Mouse (Mus musculus) midbrain, embryonic 14.5 days (tissue): Measurements from ENCODE around the gene Nudt2. TPM values are rescaled to one million over a fixed set of nuclear protein-coding genes. Genes with fewer than 3 reads are reported as not detected.

Experiments
- ATAC-seq: fragments of 200-750 bp; cut with Nextera tagmentation; 2 replicates; pipeline ENCODE4 v1.8.0; 2017; ENCODE audit warnings: moderate number of reproducible peaks, moderate library complexity; ENCODE audit not compliant: low FRiP score, low TSS enrichment
- DNase-seq: peaks from one replicate; pipeline ENCODE4 v3.0.0-alpha.2; 2015
- H3K27ac ChIP-seq: fragments of 300-500 bp; sonication (generic); replicated peaks from 2 replicates; pipeline ENCODE4 v1.5.1; 2014; ENCODE audit warnings: mild to moderate bottlenecking, low read depth, low read length, moderate library complexity
- H3K27me3 ChIP-seq: fragments of 300-500 bp; sonication (generic); 2 replicates; pipeline ENCODE4 v1.6.1; 2014; ENCODE audit warnings: low read length, control low read depth, mixed read lengths; ENCODE audit not compliant: control insufficient read depth, insufficient read depth
- H3K36me3 ChIP-seq: fragments of 300-500 bp; sonication (generic); 2 replicates; pipeline ENCODE4 v1.6.1; 2014; ENCODE audit warnings: low read length, control low read depth; ENCODE audit not compliant: control insufficient read depth, insufficient read depth
- H3K4me1 ChIP-seq: fragments of 300-500 bp; sonication (generic); 2 replicates; pipeline ENCODE4 v1.6.1; 2014; ENCODE audit warnings: mild to moderate bottlenecking, antibody characterized with exemption, low read length, control low read depth; ENCODE audit not compliant: control insufficient read depth, insufficient read depth
- H3K4me2 ChIP-seq: fragments of 300-500 bp; sonication (generic); 2 replicates; pipeline ENCODE4 v1.6.1; 2014; ENCODE audit warnings: mild to moderate bottlenecking, low read length, moderate library complexity
- H3K4me3 ChIP-seq: fragments of 300-500 bp; sonication (generic); replicated peaks from 2 replicates; pipeline ENCODE4 v1.5.1; 2014; ENCODE audit warnings: low read depth, low read length
- H3K9ac ChIP-seq: fragments of 300-500 bp; sonication (generic); replicated peaks from 2 replicates; pipeline ENCODE4 v1.6.1; 2014; ENCODE audit warnings: mild to moderate bottlenecking, low read length, moderate library complexity
- H3K9me3 ChIP-seq: fragments of 300-500 bp; sonication (generic); 2 replicates; pipeline ENCODE4 v1.6.1; 2016; ENCODE audit warnings: low read length, control low read depth, mixed read lengths; ENCODE audit not compliant: control insufficient read depth
- WGBS: fragments of 180-500 bp; shearing (Covaris S2); extraction: QIAGEN DNeasy Blood & Tissue Kit; methylation state at CpG from one replicate; pipeline ENCODE4 v1.1.7; 2014; 5-methylcytosine and 5-hydroxymethylcytosine counted together
- polyA plus RNA-seq: library from polyadenylated mRNA; unstranded; fragments of >200 nt; fragmentation: Nextera tagmentation; extraction: Ambion mirVana; gene quantifications from 2 replicates; pipeline ENCODE4 v1.2.1, GENCODE M21; 2014

Gene Nudt2
- polyA plus RNA-seq, 1 experiment from 2014 or later = 68.4 TPM

GRCm38 (mm10) chr4:41468396-41469080 is 3.6 kb downstream of the Nudt2 start:
- H3K27ac ChIP-seq = no peak overlapping the region
- ATAC-seq (no peak), DNase-seq (peak; percentile 90)
- H3K9ac ChIP-seq = no peak overlapping the region
- no peak overlapping the region for H3K4me2 ChIP-seq
- WGBS = 54% methylated on average over 17 of the region's 17 CpGs
- no peaks in the 10 kb centered on the region for H3K36me3 ChIP-seq
- H3K4me1 ChIP-seq = peaks cover 12% of the 10 kb centered on the region
- H3K27me3 ChIP-seq = no peaks in the 10 kb centered on the region
- H3K4me3 ChIP-seq = no peak overlapping the region
- no peaks in the 10 kb centered on the region for H3K9me3 ChIP-seq

- H3K36me3 ChIP-seq = no peaks in the 10 kb centered on the region
- no peak overlapping the region for H3K9ac ChIP-seq
- DNase-seq = no peak
- H3K27me3 ChIP-seq = no peaks in the 10 kb centered on the region
- H3K4me1 ChIP-seq = peaks cover 7% of the 10 kb centered on the region; the same call in 1 of the 2 replicates
- no peak for ATAC-seq
- 78% methylated on average over 10 of the region's 10 CpGs for WGBS
- H3K4me3 ChIP-seq = no peak overlapping the region
- H3K9me3 ChIP-seq = no peaks in the 10 kb centered on the region
- no peak overlapping the region for H3K27ac ChIP-seq
- no peak overlapping the region for H3K4me2 ChIP-seq
Observed at GRCm38 (mm10) chr4:41469199-41469598, 4.2 kb downstream of the Nudt2 start.

- peak overlapping the region; percentile 34; the same call in 1 of the 2 replicates for H3K27ac ChIP-seq
- no peak overlapping the region for H3K4me2 ChIP-seq
- no peak for DNase-seq
- no peaks in the 10 kb centered on the region for H3K9me3 ChIP-seq
- H3K4me3 ChIP-seq = no peak overlapping the region
- 50% methylated on average over 7 of the region's 7 CpGs for WGBS
- no peak overlapping the region for H3K9ac ChIP-seq
- no peak for ATAC-seq
- no peaks in the 10 kb centered on the region for H3K27me3 ChIP-seq
- H3K4me1 ChIP-seq = peaks cover 7% of the 10 kb centered on the region; the same call in 1 of the 2 replicates
- H3K36me3 ChIP-seq = no peaks in the 10 kb centered on the region
Observed at GRCm38 (mm10) chr4:41470051-41470683, 5.2 kb downstream of the Nudt2 start.

- WGBS = 21% methylated on average over 5 of the region's 5 CpGs
- no peak overlapping the region for H3K9ac ChIP-seq
- no peak overlapping the region for H3K4me2 ChIP-seq
- no peaks in the 10 kb centered on the region for H3K36me3 ChIP-seq
- ATAC-seq (peak; percentile 73), DNase-seq (peak; percentile 74)
- H3K27ac ChIP-seq = peak overlapping the region; percentile 34; the same call in 1 of the 2 replicates
- no peak overlapping the region for H3K4me3 ChIP-seq
- H3K4me1 ChIP-seq = peaks cover 7% of the 10 kb centered on the region; the same call in 1 of the 2 replicates
- no peaks in the 10 kb centered on the region for H3K9me3 ChIP-seq
- H3K27me3 ChIP-seq = no peaks in the 10 kb centered on the region
Observed at GRCm38 (mm10) chr4:41470684-41471383, 5.9 kb downstream of the Nudt2 start.

GRCm38 (mm10) chr4:41471384-41471689 is 6.4 kb downstream of the Nudt2 start:
- no peaks in the 10 kb centered on the region for H3K36me3 ChIP-seq
- WGBS = 88% methylated on average over 1 of the region's 1 CpGs
- H3K27me3 ChIP-seq = no peaks in the 10 kb centered on the region
- H3K9ac ChIP-seq = no peak overlapping the region
- H3K4me2 ChIP-seq = no peak overlapping the region
- no peaks in the 10 kb centered on the region for H3K9me3 ChIP-seq
- ATAC-seq (no peak), DNase-seq (no peak)
- 0 out of 2 replicates have a peak overlapping the region, but pooled peaks have one; percentile 10 for H3K27ac ChIP-seq
- H3K4me3 ChIP-seq = no peak overlapping the region
- peaks cover 7% of the 10 kb centered on the region; the same call in 1 of the 2 replicates for H3K4me1 ChIP-seq

- no peak for DNase-seq
Observed at GRCm38 (mm10) chr4:41477648-41478160, 12.8 kb downstream of the Nudt2 start.

GRCm38 (mm10) chr4:41478751-41479455 is 14.0 kb downstream of the Nudt2 start:
- H3K9ac ChIP-seq = no peak overlapping the region
- WGBS = 69% methylated on average over 4 of the region's 4 CpGs

More at GRCm38 (mm10) chr4:41477648-41478160, 12.8 kb downstream of the Nudt2 start:
- Histone ChIP-seq H3K27ac (no peak overlapping the region), H3K4me3 (no peak overlapping the region), H3K9me3 (no peaks in the 10 kb centered on the region), H3K9ac (no peak overlapping the region), H3K27me3 (no peaks in the 10 kb centered on the region), H3K36me3 (peaks cover 15% of the 10 kb centered on the region), H3K4me2 (no peak overlapping the region), H3K4me1 (no peaks in the 10 kb centered on the region)
- ATAC-seq = no peak
- 90% methylated on average over 9 of the region's 9 CpGs for WGBS

GRCm38 (mm10) chr4:41479456-41479804 is 14.5 kb downstream of the Nudt2 start:
- Histone ChIP-seq H3K36me3 (peaks cover 18% of the 10 kb centered on the region), H3K9me3 (no peaks in the 10 kb centered on the region), H3K4me3 (no peak overlapping the region), H3K9ac (no peak overlapping the region), H3K27me3 (no peaks in the 10 kb centered on the region), H3K4me2 (no peak overlapping the region), H3K4me1 (no peaks in the 10 kb centered on the region), H3K27ac (no peak overlapping the region)
- WGBS = 77% methylated on average over 1 of the region's 1 CpGs
- DNase-seq (no peak), ATAC-seq (no peak)

More at GRCm38 (mm10) chr4:41478751-41479455, 14.0 kb downstream of the Nudt2 start:
- Histone ChIP-seq H3K4me2 (no peak overlapping the region), H3K36me3 (peaks cover 18% of the 10 kb centered on the region), H3K4me1 (no peaks in the 10 kb centered on the region), H3K27ac (no peak overlapping the region), H3K27me3 (no peaks in the 10 kb centered on the region), H3K4me3 (no peak overlapping the region), H3K9me3 (no peaks in the 10 kb centered on the region)
- ATAC-seq (no peak), DNase-seq (no peak)
